Mouse (Mus musculus): Measurements from ENCODE around the gene Hoxd10. TPM values are rescaled to one million over a fixed set of nuclear protein-coding genes. Genes with fewer than 3 reads are reported as not detected.

Hoxd10 gene
- total RNA-seq, 4 experiments from 2014 or later, result 6.1 to 8.5 (median 7.6) TPM

GRCm38 (mm10) chr2:74709465-74710419 is 18.0 kb downstream of the Hoxd10 start:
- DNase-seq (ENCODE audit: low spot score in 2 of 2), result no peak

- no peak for DNase-seq (ENCODE audit: low spot score in 2 of 2)
Measured at GRCm38 (mm10) chr2:74710929-74711543, 19.3 kb downstream of the Hoxd10 start.

GRCm38 (mm10) chr2:74711721-74712621 is 20.2 kb downstream of the Hoxd10 start, which contains the start of the genes Hoxd3 and Hoxd4:
Gene Hoxd3 (plus strand): TSS chr2:74711927.
Gene Hoxd4 (plus strand): TSS chr2:74711929.
- peak in 1 of 2 experiments; percentile 51 for DNase-seq (ENCODE audit: low spot score in 2 of 2)

- no peak for DNase-seq (ENCODE audit: low spot score in 2 of 2)
Measured at GRCm38 (mm10) chr2:74713239-74714150, 21.8 kb downstream of the Hoxd10 start.

- no peak for DNase-seq (ENCODE audit: low spot score in 2 of 2)
Measured at GRCm38 (mm10) chr2:74714156-74714789, 22.5 kb downstream of the Hoxd10 start.

GRCm38 (mm10) chr2:74714881-74715280 is 23.2 kb downstream of the Hoxd10 start:
- DNase-seq (ENCODE audit: low spot score in 2 of 2), result no peak

- peak; percentile 72 to 79 for DNase-seq (ENCODE audit: low spot score in 2 of 2)
Measured at GRCm38 (mm10) chr2:74715504-74716241, 23.9 kb downstream of the Hoxd10 start.

- DNase-seq (ENCODE audit: low spot score in 2 of 2), result no peak
Measured at GRCm38 (mm10) chr2:74720384-74720783, 28.7 kb downstream of the Hoxd10 start.

- no peak for DNase-seq (ENCODE audit: low spot score in 2 of 2)
Measured at GRCm38 (mm10) chr2:74720955-74721491, 29.3 kb downstream of the Hoxd10 start.

- no peak for DNase-seq (ENCODE audit: low spot score in 2 of 2)
Measured at GRCm38 (mm10) chr2:74721882-74722281, 30.2 kb downstream of the Hoxd10 start.

- no peak for DNase-seq (ENCODE audit: low spot score in 2 of 2)
Measured at GRCm38 (mm10) chr2:74722949-74723348, 31.2 kb downstream of the Hoxd10 start.

GRCm38 (mm10) chr2:74724244-74725015 is 32.7 kb downstream of the Hoxd10 start:
- DNase-seq (ENCODE audit: low spot score in 2 of 2), result no peak

- no peak for DNase-seq (ENCODE audit: low spot score in 2 of 2)
Measured at GRCm38 (mm10) chr2:74725171-74725570, 33.4 kb downstream of the Hoxd10 start.

GRCm38 (mm10) chr2:74726551-74726950 is 34.8 kb downstream of the Hoxd10 start, which contains the start of gene Gm28230:
Gene Gm28230 (plus strand): TSS chr2:74726728.
- DNase-seq (ENCODE audit: low spot score in 2 of 2), result no peak

- DNase-seq (ENCODE audit: low spot score in 2 of 2), result no peak
Measured at GRCm38 (mm10) chr2:74726973-74727639, 35.4 kb downstream of the Hoxd10 start.

GRCm38 (mm10) chr2:74727640-74728302 is 36.0 kb downstream of the Hoxd10 start:
- DNase-seq (ENCODE audit: low spot score in 2 of 2), result no peak

GRCm38 (mm10) chr2:74728303-74728680 is 36.6 kb downstream of the Hoxd10 start:
- no peak for DNase-seq (ENCODE audit: low spot score in 2 of 2)
